ENCODE assay signal across 14 mouse cellular contexts in genomic region chr13:102886788-102887187, GRCm38 (mm10).
"Had no signal": no experiment of that assay in that cellular context is flagged by ENCODE, and none has a peak within 500 bp of the region (broad histone marks: within the 10 kb centered on the region; RNA-seq: fewer than 3 reads in every experiment).

No protein-coding gene starts in this region.

- H3K4me1 ChIP-seq: neural tube, embryonic 13.5 days had no signal

- H3K9me3 ChIP-seq: kidney, embryonic 15.5 days; liver, embryonic 13.5 days; neural tube, embryonic 13.5 days had no signal

- H3K9ac ChIP-seq: kidney, embryonic 15.5 days; liver, embryonic 13.5 days; neural tube, embryonic 13.5 days had no signal

- DNase-seq: kidney, postnatal 10 days; kidney, postnatal 36 days; layer of hippocampus, postnatal 36 days; liver, embryonic 13.5 days; lung, adult 2 months; lung, postnatal 14 days; lung, postnatal 4 days; midbrain, embryonic 14.5 days; thymus, adult 18-20 months; thymus, postnatal 36 days had no signal

- H3K4me2 ChIP-seq: kidney, embryonic 15.5 days; liver, embryonic 13.5 days; midbrain, embryonic 11.5 days; neural tube, embryonic 13.5 days had no signal

- H3K36me3 ChIP-seq: kidney, embryonic 15.5 days; liver, embryonic 13.5 days; neural tube, embryonic 13.5 days had no signal

- H3K4me3 ChIP-seq: kidney, embryonic 15.5 days; left cerebral cortex, adult 2 months; liver, embryonic 13.5 days; neural tube, embryonic 13.5 days had no signal

- H3K27me3 ChIP-seq: kidney, embryonic 15.5 days; liver, embryonic 13.5 days; neural tube, embryonic 13.5 days had no signal

- H3K27ac ChIP-seq: kidney, embryonic 15.5 days; left cerebral cortex, adult 2 months; liver, embryonic 13.5 days; neural tube, embryonic 13.5 days had no signal
